Mouse (Mus musculus): ENCODE measurements around the gene Ctrl. TPM values are rescaled to one million over a fixed set of nuclear protein-coding genes. Genes with fewer than 3 reads are reported as not detected.

The Ctrl gene
- not detected for polyA plus RNA-seq (2014; fragmentation: Illumina TruSeq; extraction: RNeasy Lipid Tissue Mini Kit (QIAGEN cat#74804); ENCODE audit: low read depth, low replicate concordance)

GRCm38 (mm10) chr8:105933762-105934161, at the start of gene Ctrl:
Gene Ctrl (minus strand): TSS chr8:105933862.

GRCm38 (mm10) chr8:105979325-105979724, 45.7 kb upstream of the Ctrl start, which contains the start of gene Dpep3:
Gene Dpep3 (minus strand): TSS chr8:105979429.

GRCm38 (mm10) chr8:105965905-105966341, 32.3 kb upstream of the Ctrl start, which contains the start of gene Slc12a4:
Gene Slc12a4 (minus strand): TSS chr8:105966097.

GRCm38 (mm10) chr8:105943321-105943739, 9.7 kb upstream of the Ctrl start, which contains the start of gene Lcat:
Gene Lcat (minus strand): TSS chr8:105943382.

GRCm38 (mm10) chr8:105938306-105938669, 4.6 kb upstream of the Ctrl start, which contains the start of gene Psmb10:
Gene Psmb10 (minus strand): TSS chr8:105938444.

GRCm38 (mm10) chr8:105900180-105900940, 33.3 kb downstream of the Ctrl start, which contains the start of gene Pskh1:
Gene Pskh1 (plus strand): TSS chr8:105900441.

GRCm38 (mm10) chr8:105893339-105893738, 40.3 kb downstream of the Ctrl start, which contains the start of gene Nrn1l:
Gene Nrn1l (plus strand): TSS chr8:105893567.

Other genes with a start within 250 kb of the Ctrl start
- gene Carmil2, start 247.6 kb downstream of the Ctrl start, polyA plus RNA-seq (2014; fragmentation: Illumina TruSeq; extraction: RNeasy Lipid Tissue Mini Kit (QIAGEN cat#74804); ENCODE audit: low read depth, low replicate concordance), result not detected
- 1.1 TPM for gene Acd, start 232.8 kb downstream of the Ctrl start, polyA plus RNA-seq (2014; fragmentation: Illumina TruSeq; extraction: RNeasy Lipid Tissue Mini Kit (QIAGEN cat#74804); ENCODE audit: low read depth, low replicate concordance)
- gene Pard6a, start 232.7 kb downstream of the Ctrl start, polyA plus RNA-seq (2014; fragmentation: Illumina TruSeq; extraction: RNeasy Lipid Tissue Mini Kit (QIAGEN cat#74804); ENCODE audit: low read depth, low replicate concordance), result not detected
- gene 4933405L10Rik, start 226.2 kb downstream of the Ctrl start, polyA plus RNA-seq (2014; fragmentation: Illumina TruSeq; extraction: RNeasy Lipid Tissue Mini Kit (QIAGEN cat#74804); ENCODE audit: low read depth, low replicate concordance), result not detected
- not detected for gene Enkd1, start 225.7 kb downstream of the Ctrl start, polyA plus RNA-seq (2014; fragmentation: Illumina TruSeq; extraction: RNeasy Lipid Tissue Mini Kit (QIAGEN cat#74804); ENCODE audit: low read depth, low replicate concordance)
- gene Gfod2, start 175.2 kb downstream of the Ctrl start, polyA plus RNA-seq (2014; fragmentation: Illumina TruSeq; extraction: RNeasy Lipid Tissue Mini Kit (QIAGEN cat#74804); ENCODE audit: low read depth, low replicate concordance), result 0.20 TPM
- gene Ranbp10, start 106.5 kb downstream of the Ctrl start, polyA plus RNA-seq (2014; fragmentation: Illumina TruSeq; extraction: RNeasy Lipid Tissue Mini Kit (QIAGEN cat#74804); ENCODE audit: low read depth, low replicate concordance), result 4.1 TPM
- not detected for gene Tsnaxip1, start 106.1 kb downstream of the Ctrl start, polyA plus RNA-seq (2014; fragmentation: Illumina TruSeq; extraction: RNeasy Lipid Tissue Mini Kit (QIAGEN cat#74804); ENCODE audit: low read depth, low replicate concordance)
- 0.69 TPM for gene Cenpt, start 80.6 kb downstream of the Ctrl start, polyA plus RNA-seq (2014; fragmentation: Illumina TruSeq; extraction: RNeasy Lipid Tissue Mini Kit (QIAGEN cat#74804); ENCODE audit: low read depth, low replicate concordance)
- 11.1 TPM for gene Thap11, start 78.7 kb downstream of the Ctrl start, polyA plus RNA-seq (2014; fragmentation: Illumina TruSeq; extraction: RNeasy Lipid Tissue Mini Kit (QIAGEN cat#74804); ENCODE audit: low read depth, low replicate concordance)
- gene Nutf2, start 73.3 kb downstream of the Ctrl start, polyA plus RNA-seq (2014; fragmentation: Illumina TruSeq; extraction: RNeasy Lipid Tissue Mini Kit (QIAGEN cat#74804); ENCODE audit: low read depth, low replicate concordance), result 55.0 TPM
- gene Edc4, start 53.0 kb downstream of the Ctrl start, polyA plus RNA-seq (2014; fragmentation: Illumina TruSeq; extraction: RNeasy Lipid Tissue Mini Kit (QIAGEN cat#74804); ENCODE audit: low read depth, low replicate concordance), result 2.0 TPM
- gene Nrn1l, start 40.3 kb downstream of the Ctrl start, polyA plus RNA-seq (2014; fragmentation: Illumina TruSeq; extraction: RNeasy Lipid Tissue Mini Kit (QIAGEN cat#74804); ENCODE audit: low read depth, low replicate concordance), result not detected
- 3.1 TPM for gene Pskh1, start 33.4 kb downstream of the Ctrl start, polyA plus RNA-seq (2014; fragmentation: Illumina TruSeq; extraction: RNeasy Lipid Tissue Mini Kit (QIAGEN cat#74804); ENCODE audit: low read depth, low replicate concordance)
- not detected for gene Psmb10, start 4.6 kb upstream of the Ctrl start, polyA plus RNA-seq (2014; fragmentation: Illumina TruSeq; extraction: RNeasy Lipid Tissue Mini Kit (QIAGEN cat#74804); ENCODE audit: low read depth, low replicate concordance)
- not detected for gene Lcat, start 9.5 kb upstream of the Ctrl start, polyA plus RNA-seq (2014; fragmentation: Illumina TruSeq; extraction: RNeasy Lipid Tissue Mini Kit (QIAGEN cat#74804); ENCODE audit: low read depth, low replicate concordance)
- 1.4 TPM for gene Slc12a4, start 32.2 kb upstream of the Ctrl start, polyA plus RNA-seq (2014; fragmentation: Illumina TruSeq; extraction: RNeasy Lipid Tissue Mini Kit (QIAGEN cat#74804); ENCODE audit: low read depth, low replicate concordance)
- gene Dpep3, start 45.6 kb upstream of the Ctrl start, polyA plus RNA-seq (2014; fragmentation: Illumina TruSeq; extraction: RNeasy Lipid Tissue Mini Kit (QIAGEN cat#74804); ENCODE audit: low read depth, low replicate concordance), result not detected
- 2.1 TPM for gene Dus2, start 57.5 kb upstream of the Ctrl start, polyA plus RNA-seq (2014; fragmentation: Illumina TruSeq; extraction: RNeasy Lipid Tissue Mini Kit (QIAGEN cat#74804); ENCODE audit: low read depth, low replicate concordance)
- not detected for gene Dpep2nb, start 72.1 kb upstream of the Ctrl start, polyA plus RNA-seq (2014; fragmentation: Illumina TruSeq; extraction: RNeasy Lipid Tissue Mini Kit (QIAGEN cat#74804); ENCODE audit: low read depth, low replicate concordance)
- 2.9 TPM for gene Ddx28, start 78.0 kb upstream of the Ctrl start, polyA plus RNA-seq (2014; fragmentation: Illumina TruSeq; extraction: RNeasy Lipid Tissue Mini Kit (QIAGEN cat#74804); ENCODE audit: low read depth, low replicate concordance)
- gene Nfatc3, start 125.0 kb upstream of the Ctrl start, polyA plus RNA-seq (2014; fragmentation: Illumina TruSeq; extraction: RNeasy Lipid Tissue Mini Kit (QIAGEN cat#74804); ENCODE audit: low read depth, low replicate concordance), result 48.4 TPM
- gene Esrp2, start 203.1 kb upstream of the Ctrl start, polyA plus RNA-seq (2014; fragmentation: Illumina TruSeq; extraction: RNeasy Lipid Tissue Mini Kit (QIAGEN cat#74804); ENCODE audit: low read depth, low replicate concordance), result 6.5 TPM
- 2.9 TPM for gene Pla2g15, start 216.5 kb upstream of the Ctrl start, polyA plus RNA-seq (2014; fragmentation: Illumina TruSeq; extraction: RNeasy Lipid Tissue Mini Kit (QIAGEN cat#74804); ENCODE audit: low read depth, low replicate concordance)
- gene Slc7a6, start 235.0 kb upstream of the Ctrl start, polyA plus RNA-seq (2014; fragmentation: Illumina TruSeq; extraction: RNeasy Lipid Tissue Mini Kit (QIAGEN cat#74804); ENCODE audit: low read depth, low replicate concordance), result 5.2 TPM

Data from kidney, adult 10 weeks (tissue).